In the genomic region with DNA sequence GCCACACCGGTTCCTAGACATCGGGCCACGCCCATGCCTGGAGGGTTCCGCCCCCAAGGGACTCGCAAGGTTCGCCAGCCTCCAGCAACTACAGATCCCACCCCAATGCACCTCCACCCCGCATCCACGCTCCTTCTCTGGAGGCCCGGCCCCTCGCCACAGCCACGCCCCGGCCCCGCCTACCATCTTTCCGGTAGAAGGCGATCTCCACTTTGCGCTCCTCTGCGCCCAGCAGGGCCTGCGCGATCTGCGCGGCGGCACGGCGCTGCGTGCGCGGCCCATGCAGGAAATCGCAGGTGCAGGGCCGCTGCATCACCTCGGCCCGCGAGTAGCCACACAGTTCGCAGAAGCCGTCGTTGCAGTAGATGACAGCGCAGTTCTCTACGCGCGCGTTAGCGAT, we compare ENCODE assay signal across 8 mouse cellular contexts. TPM values are rescaled to one million over a fixed set of nuclear protein-coding genes. Genes with fewer than 3 reads are reported as not detected.
DNase-seq lines count a peak whose midpoint lies in the region; ATAC-seq lines count a peak whose summit lies in the region.

No protein-coding gene starts in this region.

- H3K9ac ChIP-seq in embryonic facial prominence, embryonic 12.5 days, result peak overlapping the region; percentile 47
- H3K9ac ChIP-seq in heart, embryonic 15.5 days, result peak overlapping the region; percentile 94
- no peak overlapping the region for H3K9ac ChIP-seq in liver, embryonic 16.5 days (ENCODE audit: low read depth, low read length)
- peak overlapping the region; percentile 44 for H3K9ac ChIP-seq in neural tube, embryonic 11.5 days (ENCODE audit: low read length)
- H3K9ac ChIP-seq in stomach, embryonic 16.5 days (ENCODE audit: low read length), result peak overlapping the region; percentile 61

- no peaks in the 10 kb centered on the region for H3K36me3 ChIP-seq in embryonic facial prominence, embryonic 12.5 days
- peaks cover 5% of the 10 kb centered on the region; the same call in 1 of the 2 replicates for H3K36me3 ChIP-seq in heart, embryonic 15.5 days
- H3K36me3 ChIP-seq in liver, embryonic 16.5 days (ENCODE audit: control insufficient read depth, insufficient read depth), result no peaks in the 10 kb centered on the region
- H3K36me3 ChIP-seq in neural tube, embryonic 11.5 days (ENCODE audit: control insufficient read depth, insufficient read depth, low read length), result no peaks in the 10 kb centered on the region
- no peaks in the 10 kb centered on the region for H3K36me3 ChIP-seq in stomach, embryonic 16.5 days (ENCODE audit: control insufficient read depth, insufficient read depth, low read length)

- no peaks in the 10 kb centered on the region for H3K9me3 ChIP-seq in embryonic facial prominence, embryonic 12.5 days
- H3K9me3 ChIP-seq in heart, embryonic 15.5 days (replicated peaks), result no peaks in the 10 kb centered on the region
- no peaks in the 10 kb centered on the region for H3K9me3 ChIP-seq in liver, embryonic 16.5 days (replicated peaks; ENCODE audit: control insufficient read depth, low read length)
- no peaks in the 10 kb centered on the region for H3K9me3 ChIP-seq in neural tube, embryonic 11.5 days (ENCODE audit: control insufficient read depth, low read length)
- no peaks in the 10 kb centered on the region for H3K9me3 ChIP-seq in stomach, embryonic 16.5 days (replicated peaks; ENCODE audit: control insufficient read depth, low read length)

- DNase-seq in A20 (ENCODE audit: low read depth, low spot score), result peak; percentile 84
- DNase-seq in adrenal gland, postnatal 25 days, result peak; percentile 85
- peak; percentile 87 for DNase-seq in kidney, postnatal 10 days
- peak; percentile 77 for DNase-seq in neural tube, embryonic 11.5 days (ENCODE audit: low spot score)

- peak overlapping the region; percentile 42 for H3K4me3 ChIP-seq in embryonic facial prominence, embryonic 12.5 days
- H3K4me3 ChIP-seq in heart, embryonic 15.5 days, result peak overlapping the region; percentile 81
- H3K4me3 ChIP-seq in liver, embryonic 16.5 days (ENCODE audit: low read depth, low read length), result peak overlapping the region; percentile 45
- H3K4me3 ChIP-seq in neural tube, embryonic 11.5 days (ENCODE audit: low read depth, low read length), result peak overlapping the region; percentile 43
- H3K4me3 ChIP-seq in stomach, embryonic 16.5 days (replicated peaks; ENCODE audit: low read length), result peak overlapping the region; percentile 49

- peak overlapping the region; percentile 97 for H3K4me2 ChIP-seq in embryonic facial prominence, embryonic 12.5 days (replicated peaks)
- H3K4me2 ChIP-seq in heart, embryonic 15.5 days, result peak overlapping the region; percentile 93
- H3K4me2 ChIP-seq in liver, embryonic 16.5 days (ENCODE audit: low read depth, low read length), result peak overlapping the region; percentile 65
- peak overlapping the region; percentile 94 for H3K4me2 ChIP-seq in neural tube, embryonic 11.5 days (ENCODE audit: low read depth)
- peak overlapping the region; percentile 97 for H3K4me2 ChIP-seq in stomach, embryonic 16.5 days (ENCODE audit: low read depth, low read length)

- 1% methylated on average over 41 of the region's 41 CpGs for WGBS in embryonic facial prominence, embryonic 12.5 days
- under 1% methylated on average over 40 of the region's 41 CpGs for WGBS in heart, embryonic 15.5 days
- WGBS in liver, embryonic 16.5 days (ENCODE audit: insufficient replicate concordance), result under 1% methylated on average over 41 of the region's 41 CpGs
- 0% methylated on average over 39 of the region's 41 CpGs for WGBS in neural tube, embryonic 11.5 days
- under 1% methylated on average over 41 of the region's 41 CpGs for WGBS in stomach, embryonic 16.5 days

- peaks cover 72% of the 10 kb centered on the region for H3K27me3 ChIP-seq in embryonic facial prominence, embryonic 12.5 days
- H3K27me3 ChIP-seq in heart, embryonic 15.5 days, result no peaks in the 10 kb centered on the region
- peaks cover 53% of the 10 kb centered on the region for H3K27me3 ChIP-seq in liver, embryonic 16.5 days (ENCODE audit: control insufficient read depth, insufficient read depth, low read depth, low read length)
- H3K27me3 ChIP-seq in neural tube, embryonic 11.5 days (ENCODE audit: control insufficient read depth, insufficient read depth, low read length), result peaks cover 12% of the 10 kb centered on the region
- H3K27me3 ChIP-seq in stomach, embryonic 16.5 days (ENCODE audit: control insufficient read depth, insufficient read depth, low read length), result peaks cover 9% of the 10 kb centered on the region; the same call in 1 of the 2 replicates

- no peak for ATAC-seq in embryonic facial prominence, embryonic 12.5 days (ENCODE audit: insufficient number of reproducible peaks, insufficient read depth, low FRiP score, low TSS enrichment)
- ATAC-seq in heart, embryonic 15.5 days (replicated peaks; ENCODE audit: insufficient number of reproducible peaks, insufficient read depth, low FRiP score, low read depth), result peak; percentile 7; the same call in 1 of the 2 replicates
- peak; percentile 66 for ATAC-seq in liver, embryonic 16.5 days (ENCODE audit: low read depth)
- peak; percentile 2; the same call in 1 of the 2 replicates for ATAC-seq in neural tube, embryonic 11.5 days (ENCODE audit: insufficient read depth, low FRiP score, low TSS enrichment)
- peak; percentile 39 for ATAC-seq in stomach, embryonic 16.5 days (ENCODE audit: insufficient read depth, low FRiP score)

- no peak overlapping the region for H3K27ac ChIP-seq in embryonic facial prominence, embryonic 12.5 days
- H3K27ac ChIP-seq in heart, embryonic 15.5 days, result peak overlapping the region; percentile 99
- no peak overlapping the region for H3K27ac ChIP-seq in liver, embryonic 16.5 days (ENCODE audit: low read length)
- 0 out of 2 replicates have a peak overlapping the region, but pooled peaks have one; percentile 20 for H3K27ac ChIP-seq in neural tube, embryonic 11.5 days (ENCODE audit: low read depth, low read length)
- H3K27ac ChIP-seq in stomach, embryonic 16.5 days (ENCODE audit: low read length), result peak overlapping the region; percentile 51; the same call in 1 of the 2 replicates

- H3K4me1 ChIP-seq in embryonic facial prominence, embryonic 12.5 days, result peaks cover 40% of the 10 kb centered on the region
- H3K4me1 ChIP-seq in heart, embryonic 15.5 days (replicated peaks), result peaks cover 87% of the 10 kb centered on the region
- peaks cover 42% of the 10 kb centered on the region for H3K4me1 ChIP-seq in liver, embryonic 16.5 days (ENCODE audit: control insufficient read depth, low read depth, low read length)
- H3K4me1 ChIP-seq in neural tube, embryonic 11.5 days (ENCODE audit: control insufficient read depth, insufficient read depth, low read length), result peaks cover 68% of the 10 kb centered on the region
- H3K4me1 ChIP-seq in stomach, embryonic 16.5 days (ENCODE audit: control insufficient read depth, insufficient read depth, low read length), result peaks cover 59% of the 10 kb centered on the region

RNA-seq across cellular contexts. Expression of gene Kcnh2, which starts 3.3 kb away (rescaled TPM):
- 12.7 and 26.0 TPM in 2 replicates for total RNA-seq in adrenal gland, postnatal 25 days (2021)
- polyA plus RNA-seq in embryonic facial prominence, embryonic 12.5 days (2016; fragmentation: Nextera tagmentation; extraction: Ambion mirVana), result 4.5 and 5.2 TPM in 2 replicates
- 21.0 and 27.2 TPM in 2 replicates for polyA plus RNA-seq in heart, embryonic 15.5 days (2015; fragmentation: Nextera tagmentation; extraction: Ambion mirVana)
- polyA plus RNA-seq in liver, embryonic 16.5 days (2015; fragmentation: Nextera tagmentation; extraction: Ambion mirVana), result 0.20 and 0.27 TPM in 2 replicates
- 16.5 and 18.6 TPM in 2 replicates for polyA plus RNA-seq in neural tube, embryonic 11.5 days (2014; fragmentation: Nextera tagmentation; extraction: Ambion mirVana)
- 5.6 and 6.5 TPM in 2 replicates for polyA plus RNA-seq in stomach, embryonic 16.5 days (2015; fragmentation: Nextera tagmentation; extraction: Ambion mirVana)

RNA-seq across cellular contexts. Expression of gene Nos3, which starts 16.5 kb away (rescaled TPM):
- 8.3 and 8.7 TPM in 2 replicates for total RNA-seq in adrenal gland, postnatal 25 days (2021)
- 6.7 and 7.6 TPM in 2 replicates for polyA plus RNA-seq in embryonic facial prominence, embryonic 12.5 days (2016; fragmentation: Nextera tagmentation; extraction: Ambion mirVana)
- 27.9 and 30.6 TPM in 2 replicates for polyA plus RNA-seq in heart, embryonic 15.5 days (2015; fragmentation: Nextera tagmentation; extraction: Ambion mirVana)
- 2.0 and 2.2 TPM in 2 replicates for polyA plus RNA-seq in liver, embryonic 16.5 days (2015; fragmentation: Nextera tagmentation; extraction: Ambion mirVana)
- polyA plus RNA-seq in neural tube, embryonic 11.5 days (2014; fragmentation: Nextera tagmentation; extraction: Ambion mirVana), result 6.1 and 6.7 TPM in 2 replicates
- polyA plus RNA-seq in stomach, embryonic 16.5 days (2015; fragmentation: Nextera tagmentation; extraction: Ambion mirVana), result 6.5 and 7.3 TPM in 2 replicates

RNA-seq across cellular contexts. Expression of gene Atg9b, which starts 43.8 kb away (rescaled TPM):
- 0.27 and 1.2 TPM in 2 replicates for total RNA-seq in adrenal gland, postnatal 25 days (2021)
- polyA plus RNA-seq in embryonic facial prominence, embryonic 12.5 days (2016; fragmentation: Nextera tagmentation; extraction: Ambion mirVana), result 0.36 and 0.47 TPM in 2 replicates
- polyA plus RNA-seq in heart, embryonic 15.5 days (2015; fragmentation: Nextera tagmentation; extraction: Ambion mirVana), result 0.81 and 1.6 TPM in 2 replicates
- 1.8 and 2.9 TPM in 2 replicates for polyA plus RNA-seq in liver, embryonic 16.5 days (2015; fragmentation: Nextera tagmentation; extraction: Ambion mirVana)
- 0.54 and 0.89 TPM in 2 replicates for polyA plus RNA-seq in neural tube, embryonic 11.5 days (2014; fragmentation: Nextera tagmentation; extraction: Ambion mirVana)
- polyA plus RNA-seq in stomach, embryonic 16.5 days (2015; fragmentation: Nextera tagmentation; extraction: Ambion mirVana), result 4.2 and 5.9 TPM in 2 replicates

RNA-seq across cellular contexts. Expression of gene Abcb8, which starts 45.3 kb away (rescaled TPM):
- 83.6 and 88.2 TPM in 2 replicates for total RNA-seq in adrenal gland, postnatal 25 days (2021)
- 44.6 and 46.2 TPM in 2 replicates for polyA plus RNA-seq in embryonic facial prominence, embryonic 12.5 days (2016; fragmentation: Nextera tagmentation; extraction: Ambion mirVana)
- 54.4 and 70.1 TPM in 2 replicates for polyA plus RNA-seq in heart, embryonic 15.5 days (2015; fragmentation: Nextera tagmentation; extraction: Ambion mirVana)
- 29.6 TPM in 2 replicates for polyA plus RNA-seq in liver, embryonic 16.5 days (2015; fragmentation: Nextera tagmentation; extraction: Ambion mirVana)
- 45.8 and 47.0 TPM in 2 replicates for polyA plus RNA-seq in neural tube, embryonic 11.5 days (2014; fragmentation: Nextera tagmentation; extraction: Ambion mirVana)
- 48.4 and 61.7 TPM in 2 replicates for polyA plus RNA-seq in stomach, embryonic 16.5 days (2015; fragmentation: Nextera tagmentation; extraction: Ambion mirVana)

Comparison
In these comparisons a context has a peak if more than half of its experiments do, and no peak if none do; other contexts are left out.
1. H3K27ac ChIP-seq: peak in heart, embryonic 15.5 days (single experiment), neural tube, embryonic 11.5 days (single experiment) and stomach, embryonic 16.5 days (single experiment); none in embryonic facial prominence, embryonic 12.5 days (single experiment) and liver, embryonic 16.5 days (single experiment).
2. Peak in every context shown above with its lines, with median percentiles within 50 percentile points of each other: DNase-seq, H3K4me2 ChIP-seq and H3K4me3 ChIP-seq.